In genomic region chr14:48537795-48538766, GRCm38 (mm10) we compare ENCODE assay signal across 9 mouse cellular contexts.
DNase-seq lines count a peak whose midpoint lies in the region; ATAC-seq lines count a peak whose summit lies in the region.
"Had no signal": no experiment of that assay in that cellular context is flagged by ENCODE, and none has a peak within 500 bp of the region (broad histone marks: within the 10 kb centered on the region; RNA-seq: fewer than 3 reads in every experiment).

No protein-coding gene starts in this region.

- H3K27ac ChIP-seq in forebrain, embryonic 11.5 days (ENCODE audit: low read depth, low read length) = peak overlapping the region; percentile 26; the same call in 1 of the 2 replicates
- no peak overlapping the region for H3K27ac ChIP-seq in forebrain, embryonic 15.5 days (replicated peaks)
- no peak overlapping the region for H3K27ac ChIP-seq in heart, embryonic 13.5 days (replicated peaks)
- H3K27ac ChIP-seq: embryonic facial prominence, embryonic 15.5 days had no signal

- no peaks in the 10 kb centered on the region for H3K36me3 ChIP-seq in forebrain, embryonic 11.5 days (ENCODE audit: control insufficient read depth, insufficient read depth, low read length)
- no peaks in the 10 kb centered on the region for H3K36me3 ChIP-seq in forebrain, embryonic 15.5 days
- no peaks in the 10 kb centered on the region for H3K36me3 ChIP-seq in heart, embryonic 13.5 days
- H3K36me3 ChIP-seq: embryonic facial prominence, embryonic 15.5 days had no signal

- no peak for DNase-seq in forebrain, embryonic 11.5 days (ENCODE audit: low spot score)
- DNase-seq in right cerebral cortex, postnatal 4 days = peak; percentile 16
- DNase-seq in right cerebral cortex, postnatal 36 days (ENCODE audit: low spot score in 2 of 2) = no peak
- DNase-seq in retina, adult 2 months (ENCODE audit: low read depth, low spot score) = peak; percentile 28
- no peak for DNase-seq in embryo, embryonic 11 days
- no peak for DNase-seq in thymus, postnatal 14 days

- H3K4me1 ChIP-seq in forebrain, embryonic 11.5 days (replicated peaks; ENCODE audit: control insufficient read depth, insufficient read depth, low read length) = peaks cover 10% of the 10 kb centered on the region
- H3K4me1 ChIP-seq in forebrain, embryonic 15.5 days = peaks cover 11% of the 10 kb centered on the region
- no peaks in the 10 kb centered on the region; the same call in 1 of the 2 replicates for H3K4me1 ChIP-seq in heart, embryonic 13.5 days
- H3K4me1 ChIP-seq: embryonic facial prominence, embryonic 15.5 days had no signal

- H3K27me3 ChIP-seq in forebrain, embryonic 11.5 days (ENCODE audit: control insufficient read depth, insufficient read depth, low read length) = peaks cover 22% of the 10 kb centered on the region
- peaks cover 40% of the 10 kb centered on the region; the same call in 1 of the 2 replicates for H3K27me3 ChIP-seq in forebrain, embryonic 15.5 days
- peaks cover 19% of the 10 kb centered on the region for H3K27me3 ChIP-seq in heart, embryonic 13.5 days (replicated peaks)

- no peak overlapping the region for H3K9ac ChIP-seq in forebrain, embryonic 11.5 days (ENCODE audit: low read length)
- no peak overlapping the region for H3K9ac ChIP-seq in forebrain, embryonic 15.5 days (replicated peaks)
- no peak overlapping the region for H3K9ac ChIP-seq in heart, embryonic 13.5 days
- H3K9ac ChIP-seq: embryonic facial prominence, embryonic 15.5 days had no signal

- H3K4me3 ChIP-seq in forebrain, embryonic 11.5 days (ENCODE audit: low read depth, low read length) = no peak overlapping the region
- no peak overlapping the region for H3K4me3 ChIP-seq in forebrain, embryonic 15.5 days
- H3K4me3 ChIP-seq in heart, embryonic 13.5 days = peak overlapping the region; percentile 2; the same call in 1 of the 2 replicates
- H3K4me3 ChIP-seq: embryonic facial prominence, embryonic 15.5 days had no signal

- no peak overlapping the region; the same call in 1 of the 2 replicates for H3K4me2 ChIP-seq in forebrain, embryonic 11.5 days (ENCODE audit: low read depth, low read length, severe bottlenecking)
- no peak overlapping the region for H3K4me2 ChIP-seq in forebrain, embryonic 15.5 days (replicated peaks)
- H3K4me2 ChIP-seq in heart, embryonic 13.5 days = peak overlapping the region; percentile 34; the same call in 1 of the 2 replicates
- H3K4me2 ChIP-seq: embryonic facial prominence, embryonic 15.5 days had no signal

- H3K9me3 ChIP-seq in forebrain, embryonic 11.5 days (ENCODE audit: control insufficient read depth, low read length) = no peaks in the 10 kb centered on the region
- H3K9me3 ChIP-seq in forebrain, embryonic 15.5 days = no peaks in the 10 kb centered on the region
- H3K9me3 ChIP-seq in heart, embryonic 13.5 days = no peaks in the 10 kb centered on the region
- H3K9me3 ChIP-seq: embryonic facial prominence, embryonic 15.5 days had no signal

- peak; percentile 55; the same call in 1 of the 2 replicates for ATAC-seq in forebrain, embryonic 11.5 days (replicated peaks; ENCODE audit: low FRiP score)
- ATAC-seq in forebrain, embryonic 15.5 days (replicated peaks) = no peak
- peak; percentile 42; the same call in 1 of the 2 replicates for ATAC-seq in heart, embryonic 13.5 days (ENCODE audit: extremely low read depth, insufficient number of reproducible peaks, low FRiP score, low TSS enrichment)

- 44% methylated on average over 14 of the region's 14 CpGs for WGBS in forebrain, embryonic 11.5 days
- WGBS in forebrain, embryonic 15.5 days = 43% methylated on average over 14 of the region's 14 CpGs
- 54% methylated on average over 14 of the region's 14 CpGs for WGBS in heart, embryonic 13.5 days

Comparison
In these comparisons a context has a peak if more than half of its experiments do, and no peak if none do; other contexts are left out.
1. DNase-seq: peak in right cerebral cortex, postnatal 4 days (single experiment) and retina, adult 2 months (single experiment); none in forebrain, embryonic 11.5 days (single experiment), right cerebral cortex, postnatal 36 days (0 of 2), embryo, embryonic 11 days (single experiment) and thymus, postnatal 14 days (single experiment).